Mouse (Mus musculus): ENCODE measurements around the gene P2ry6. TPM values are rescaled to one million over a fixed set of nuclear protein-coding genes. Genes with fewer than 3 reads are reported as not detected.

The P2ry6 gene
- total RNA-seq, 2 experiments from 2014 or later: 3.7 to 3.9 TPM

DNA sequence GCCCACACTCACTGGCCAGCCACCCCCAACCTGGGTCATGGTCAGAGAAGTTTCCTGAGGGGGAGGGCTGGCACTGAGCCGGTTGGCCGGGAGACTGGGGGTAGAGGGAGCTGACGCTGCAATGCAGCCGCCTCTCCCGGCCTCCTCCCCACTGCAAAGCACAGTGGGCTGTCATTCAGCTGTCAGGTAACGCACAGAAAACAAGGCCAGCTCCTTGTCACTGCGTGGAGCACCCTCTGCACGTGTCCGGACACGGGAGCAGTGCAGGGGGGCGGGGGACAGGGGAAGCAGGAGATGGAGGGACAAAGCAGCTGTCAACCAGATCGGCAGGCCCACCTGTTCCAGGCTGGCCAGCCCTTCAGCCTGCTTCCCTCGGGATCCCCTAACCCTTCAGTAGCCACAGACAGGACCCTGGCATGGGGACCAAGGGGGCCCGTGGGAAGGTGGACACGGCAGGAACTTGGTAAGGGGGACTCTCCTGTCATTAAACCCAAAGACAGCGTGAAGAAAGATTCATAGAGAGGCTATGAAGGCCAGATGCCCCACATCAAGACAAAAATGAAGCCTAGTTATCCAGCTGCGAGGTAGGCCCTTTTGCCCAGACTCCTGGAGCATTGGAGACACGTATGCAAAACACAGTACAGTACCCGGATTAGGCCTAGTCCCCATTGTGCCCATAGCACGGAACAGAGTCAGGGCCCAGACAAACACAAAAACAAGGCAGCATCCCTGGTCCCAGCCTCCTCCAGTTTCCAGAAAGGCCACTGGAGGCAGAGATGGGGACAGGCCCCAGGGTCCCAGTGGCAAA, 81.0 kb downstream of the P2ry6 start:
- peak in 1 of 2 experiments; percentile 31 for DNase-seq
- intact Hi-C loops (cut with DNase I): no loop called here

Other genes starting within 250 kb of the P2ry6 start
- 1 to 10 TPM; 4.0 to 4.6 TPM for gene Relt, start 111.2 kb downstream of the P2ry6 start, total RNA-seq (2021)
- gene Arhgef17, start 42.5 kb downstream of the P2ry6 start, total RNA-seq (2021): 10 to 100 TPM; 32.9 to 41.2 TPM
- gene P2ry2, start 38.2 kb upstream of the P2ry6 start, total RNA-seq (2021): 10 to 100 TPM; 13.5 to 15.8 TPM
- 10 to 100 TPM; 27.1 to 27.2 TPM for gene Fchsd2, start 118.2 kb upstream of the P2ry6 start, total RNA-seq (2021)

All from heart, postnatal 10 days (tissue).